Mouse (Mus musculus) T-cell, adult 66 days (primary cell): Measurements from ENCODE around the gene Sspo. TPM values are rescaled to one million over a fixed set of nuclear protein-coding genes. Genes with fewer than 3 reads are reported as not detected.

ENCODE experiments used
- total RNA-seq, 2 experiments: library from RNA; stranded (reverse); gene quantifications; 3 replicates in 1 of 2; 4 replicates in 1 of 2; pipeline ENCODE4 v1.2.4; 2023

Sspo gene
- under 1 TPM; 0.50 TPM for total RNA-seq

GRCm38 (mm10) chr6:48447929-48448328 is at the start of gene Sspo:
Sspo (plus strand) TSS chr6:48448229.

GRCm38 (mm10) chr6:48445181-48446101 is 2.6 kb upstream of the Sspo start, which contains the start of gene Zfp467:
Zfp467 (minus strand) TSS chr6:48445825.

GRCm38 (mm10) chr6:48537105-48537954 is 89.3 kb downstream of the Sspo start, which contains the start of gene Atp6v0e2:
Atp6v0e2 (plus strand) TSS chr6:48537615.

Other genes with a start within 250 kb of the Sspo start
- 10 to 100 TPM; 44.5 to 51.8 TPM for gene Krba1, start 52.6 kb upstream of the Sspo start, total RNA-seq
- gene Zfp467, start 2.4 kb upstream of the Sspo start, total RNA-seq: 10 to 100 TPM in 1 of 2 experiments, 1 to 10 TPM in 1; 5.2 to 10.3 TPM
- gene Atp6v0e2, start 89.4 kb downstream of the Sspo start, total RNA-seq: 1 to 10 TPM in 1 of 2 experiments, under 1 TPM in 1; 0.92 to 1.3 TPM
- gene Lrrc61, start 106.6 kb downstream of the Sspo start, total RNA-seq: 10 to 100 TPM; 47.2 to 48.8 TPM
- gene Rarres2, start 124.6 kb downstream of the Sspo start, total RNA-seq: not detected
- not detected for gene Gm45021, start 141.4 kb downstream of the Sspo start, total RNA-seq
- 1 to 10 TPM; 2.0 to 2.4 TPM for gene Repin1, start 145.7 kb downstream of the Sspo start, total RNA-seq
- 1 to 10 TPM in 1 of 2 experiments, not detected in 1; 2.6 TPM for gene Gm44965, start 145.7 kb downstream of the Sspo start, total RNA-seq
- 1 to 10 TPM; 4.7 to 5.6 TPM for gene Zfp775, start 153.8 kb downstream of the Sspo start, total RNA-seq
- gene AI854703, start 178.5 kb downstream of the Sspo start, total RNA-seq: 1 to 10 TPM in 1 of 2 experiments, under 1 TPM in 1; 0.92 to 1.3 TPM
- gene Gimap8, start 199.0 kb downstream of the Sspo start, total RNA-seq: 100 to 1,000 TPM; 131 to 163 TPM
- gene Gimap9, start 227.9 kb downstream of the Sspo start, total RNA-seq: 100 to 1,000 TPM; 123 to 132 TPM
- gene Gimap4, start 236.3 kb downstream of the Sspo start, total RNA-seq: 100 to 1,000 TPM; 291 to 421 TPM